Mouse (Mus musculus): ENCODE measurements around the gene Rem2.

Gene Rem2

GRCm38 (mm10) chr14:54475941-54476844, at the start of gene Rem2:
Gene Rem2, plus strand, starts transcription at chr14:54476100.
- no peak for DNase-seq (ENCODE audit: low spot score)

GRCm38 (mm10) chr14:54426689-54427398, 49.1 kb upstream of the Rem2 start, which contains the start of gene Mrpl52:
Gene Mrpl52, plus strand, starts transcription at chr14:54426909.
- peak; percentile 71 for DNase-seq (ENCODE audit: low spot score)

- no peak for DNase-seq (ENCODE audit: low spot score)
Observed at GRCm38 (mm10) chr14:54427696-54428095, 48.2 kb upstream of the Rem2 start.

GRCm38 (mm10) chr14:54428421-54428820, 47.5 kb upstream of the Rem2 start:
- DNase-seq (ENCODE audit: low spot score) = no peak

- no peak for DNase-seq (ENCODE audit: low spot score)
Observed at GRCm38 (mm10) chr14:54429332-54430093, 46.4 kb upstream of the Rem2 start.

GRCm38 (mm10) chr14:54430406-54431145, 45.3 kb upstream of the Rem2 start:
- no peak for DNase-seq (ENCODE audit: low spot score)

GRCm38 (mm10) chr14:54431334-54432077, 44.4 kb upstream of the Rem2 start, which contains the start of gene Mmp14:
Gene Mmp14, plus strand, starts transcription at chr14:54431612.
- DNase-seq (ENCODE audit: low spot score) = peak; percentile 52

GRCm38 (mm10) chr14:54432078-54432836, 43.6 kb upstream of the Rem2 start:
- DNase-seq (ENCODE audit: low spot score) = no peak

- DNase-seq (ENCODE audit: low spot score) = no peak
Observed at GRCm38 (mm10) chr14:54432837-54433830, 42.8 kb upstream of the Rem2 start.

- no peak for DNase-seq (ENCODE audit: low spot score)
Observed at GRCm38 (mm10) chr14:54433941-54434531, 41.9 kb upstream of the Rem2 start.

- no peak for DNase-seq (ENCODE audit: low spot score)
Observed at GRCm38 (mm10) chr14:54435194-54435918, 40.5 kb upstream of the Rem2 start.

GRCm38 (mm10) chr14:54439155-54439554, 36.7 kb upstream of the Rem2 start:
- no peak for DNase-seq (ENCODE audit: low spot score)

- no peak for DNase-seq (ENCODE audit: low spot score)
Observed at GRCm38 (mm10) chr14:54439610-54440009, 36.3 kb upstream of the Rem2 start.

GRCm38 (mm10) chr14:54440538-54440937, 35.4 kb upstream of the Rem2 start:
- DNase-seq (ENCODE audit: low spot score) = no peak

GRCm38 (mm10) chr14:54441365-54441764, 34.5 kb upstream of the Rem2 start:
- no peak for DNase-seq (ENCODE audit: low spot score)

GRCm38 (mm10) chr14:54442548-54442947, 33.4 kb upstream of the Rem2 start:
- DNase-seq (ENCODE audit: low spot score) = no peak

GRCm38 (mm10) chr14:54443196-54443595, 32.7 kb upstream of the Rem2 start:
- no peak for DNase-seq (ENCODE audit: low spot score)

Data from urinary bladder, postnatal 10 days (tissue).